Mouse (Mus musculus): ENCODE data around the gene Prr14l. TPM values are rescaled to one million over a fixed set of nuclear protein-coding genes. Genes with fewer than 3 reads are reported as not detected.
"Not testable (repeated sequence)": the region's sequence is repeated elsewhere in the genome, so short reads cannot be mapped to it uniquely, and the experiment has no call there.

Prr14l gene
- polyA plus RNA-seq, 1 experiment from 2014 or later: 8.3 TPM

DNA sequence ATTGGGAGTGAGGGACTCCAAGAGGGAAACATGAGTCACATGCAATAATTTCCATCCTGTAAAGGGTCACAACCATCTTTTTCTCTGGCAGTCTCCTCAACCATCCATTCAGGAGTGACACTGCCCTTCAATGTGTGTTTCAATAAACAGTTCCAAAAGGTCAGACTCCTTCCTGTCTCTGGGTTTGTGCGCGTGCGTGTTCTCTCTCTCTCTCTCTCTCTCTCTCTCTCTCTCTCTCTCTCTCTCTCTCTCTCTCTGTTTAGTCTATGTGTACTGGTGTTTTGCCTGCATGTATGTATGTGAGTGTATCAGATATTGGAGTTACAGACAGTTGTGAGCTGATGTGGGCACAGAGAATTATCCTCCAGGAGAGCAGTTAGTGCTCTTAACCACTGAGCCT is 87.1 kb downstream of the Prr14l start:
- no peak overlapping the region for H3K27ac ChIP-seq
- H3K79me2 ChIP-seq (ENCODE audit: inconsistent target): no peaks in the 10 kb centered on the region
- 90% methylated on average over 3 of the region's 3 CpGs for WGBS (ENCODE audit: missing documents)
- H3K36me3 ChIP-seq (ENCODE audit: inconsistent target): no peaks in the 10 kb centered on the region; the same call in 1 of the 2 replicates
- no peak overlapping the region for H3K4me3 ChIP-seq (ENCODE audit: inconsistent target)

DNA sequence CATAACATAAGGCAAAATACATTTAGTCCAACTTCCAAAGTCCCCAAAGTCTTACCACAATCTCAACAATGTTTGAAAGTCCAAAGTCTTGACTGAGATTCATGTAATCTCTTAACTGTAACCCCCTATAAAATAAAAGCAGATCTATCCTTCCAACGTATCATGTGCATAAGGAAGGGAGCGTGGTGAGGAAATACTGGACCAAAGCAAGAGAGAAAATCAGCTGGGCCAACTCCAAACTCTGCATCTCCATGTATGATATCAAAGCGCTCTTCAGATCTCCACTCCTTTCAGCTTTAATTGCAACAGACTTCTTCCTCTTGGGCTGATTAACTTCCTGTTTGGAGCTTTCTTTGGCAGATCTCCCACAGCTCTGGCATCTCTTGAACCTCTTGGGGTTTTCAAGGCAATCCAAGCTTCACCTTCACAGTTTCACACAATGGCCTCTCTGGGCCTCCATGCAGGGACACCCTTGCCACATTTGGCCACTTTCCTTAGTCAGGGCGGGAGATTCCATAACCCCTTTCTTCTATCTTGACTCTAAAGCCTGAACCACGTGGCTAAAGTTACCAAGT is 92.4 kb downstream of the Prr14l start:
- WGBS (ENCODE audit: missing documents): 15% methylated on average over 5 of the region's 5 CpGs
- Histone ChIP-seq H3K79me2 (ENCODE audit: inconsistent target) (peaks cover 11% of the 10 kb centered on the region; the same call in 1 of the 2 replicates), H3K4me3 (ENCODE audit: inconsistent target) (no peak overlapping the region), H3K27ac (peak overlapping the region; percentile 27), H3K36me3 (ENCODE audit: inconsistent target) (no peaks in the 10 kb centered on the region; the same call in 1 of the 2 replicates)

DNA sequence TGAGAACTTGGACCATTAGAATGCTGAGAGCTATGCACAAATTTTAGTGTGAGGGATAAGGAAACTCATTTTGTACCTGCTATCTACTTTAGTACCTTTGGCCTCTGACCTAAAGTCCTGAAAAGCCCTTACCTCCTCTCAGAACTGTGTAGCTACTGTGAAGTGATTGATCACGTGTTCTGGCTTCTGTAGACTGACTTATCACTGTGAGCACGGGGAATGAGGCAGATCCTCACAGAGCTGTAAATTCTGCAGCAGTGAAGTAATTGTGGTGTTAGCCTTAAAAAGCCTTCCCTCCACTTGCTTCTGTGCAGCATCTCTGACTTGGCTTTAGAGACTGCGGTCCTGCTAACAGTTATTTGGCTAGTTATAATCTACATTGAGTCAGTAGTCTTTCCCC is 93.3 kb downstream of the Prr14l start:
- Histone ChIP-seq H3K27ac (peak overlapping the region; percentile 27), H3K36me3 (ENCODE audit: inconsistent target) (no peaks in the 10 kb centered on the region; the same call in 1 of the 2 replicates), H3K79me2 (ENCODE audit: inconsistent target) (peaks cover 11% of the 10 kb centered on the region; the same call in 1 of the 2 replicates), H3K4me3 (ENCODE audit: inconsistent target) (no peak overlapping the region)
- WGBS (ENCODE audit: missing documents): 82% methylated on average over 3 of the region's 3 CpGs

GRCm38 (mm10) chr5:32760352-32760751 is 93.7 kb downstream of the Prr14l start:
- H3K36me3 ChIP-seq (ENCODE audit: inconsistent target); H3K4me3 ChIP-seq (ENCODE audit: inconsistent target): not testable (repeated sequence)
- Histone ChIP-seq H3K79me2 (ENCODE audit: inconsistent target) (peaks cover 11% of the 10 kb centered on the region; the same call in 1 of the 2 replicates), H3K27ac (peak overlapping the region; percentile 27; the same call in 1 of the 2 replicates)
- WGBS (ENCODE audit: missing documents): 79% methylated on average over 14 of the region's 18 CpGs

DNA sequence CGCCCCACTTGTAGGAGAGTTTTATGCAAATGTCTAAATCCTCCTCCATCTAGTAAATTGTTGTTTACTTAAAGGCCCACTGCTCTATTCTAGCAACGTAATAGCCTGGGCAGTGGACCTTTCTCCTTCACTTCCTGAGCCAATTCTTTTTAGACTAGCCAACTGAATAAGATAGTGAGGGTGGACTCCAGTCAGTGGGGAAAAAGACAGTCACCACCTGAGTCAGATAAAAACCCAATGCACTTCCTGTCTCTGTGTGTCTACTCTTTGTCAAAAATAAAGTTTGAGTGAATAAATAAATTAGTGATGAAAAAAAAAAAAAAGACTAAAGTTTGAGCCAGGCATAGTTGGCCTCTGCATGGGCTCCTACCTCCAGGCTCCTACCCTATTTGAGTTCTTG is 94.4 kb downstream of the Prr14l start:
- Histone ChIP-seq H3K36me3 (ENCODE audit: inconsistent target) (no peaks in the 10 kb centered on the region; the same call in 1 of the 2 replicates), H3K27ac (peak overlapping the region; percentile 19; the same call in 1 of the 2 replicates), H3K79me2 (ENCODE audit: inconsistent target) (peaks cover 11% of the 10 kb centered on the region; the same call in 1 of the 2 replicates), H3K4me3 (ENCODE audit: inconsistent target) (no peak overlapping the region)
- 70% methylated on average over 2 of the region's 2 CpGs for WGBS (ENCODE audit: missing documents)

GRCm38 (mm10) chr5:32756141-32756540 is 97.9 kb downstream of the Prr14l start:
- 93% methylated on average over 8 of the region's 8 CpGs for WGBS (ENCODE audit: missing documents)
- no peak overlapping the region for H3K27ac ChIP-seq
- peaks cover 18% of the 10 kb centered on the region; the same call in 1 of the 2 replicates for H3K79me2 ChIP-seq (ENCODE audit: inconsistent target)
- no peak overlapping the region for H3K4me3 ChIP-seq (ENCODE audit: inconsistent target)
- H3K36me3 ChIP-seq (ENCODE audit: inconsistent target): no peaks in the 10 kb centered on the region

DNA sequence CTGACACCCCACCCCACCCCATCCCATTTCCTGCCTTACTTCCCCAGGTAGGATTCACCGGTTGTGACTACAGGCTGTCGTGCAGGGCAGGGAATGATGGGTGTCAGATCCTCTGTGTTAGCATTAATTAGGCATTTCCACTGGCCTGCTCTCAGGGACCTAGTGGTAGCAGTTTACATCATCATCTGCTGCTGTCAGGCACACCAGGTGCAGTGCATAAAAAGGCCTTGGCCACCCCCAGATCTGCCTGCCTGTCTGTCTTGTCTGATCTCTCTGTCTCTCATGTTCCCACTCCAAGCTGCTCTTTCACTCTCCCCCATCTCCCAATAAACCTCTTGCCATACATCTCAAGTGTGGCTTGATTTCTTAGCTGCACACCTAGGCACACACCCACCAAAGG is 102.3 kb downstream of the Prr14l start:
- no peak overlapping the region for H3K27ac ChIP-seq
- H3K4me3 ChIP-seq (ENCODE audit: inconsistent target): no peak overlapping the region
- WGBS (ENCODE audit: missing documents): 40% methylated on average over 2 of the region's 2 CpGs
- H3K79me2 ChIP-seq (ENCODE audit: inconsistent target): peaks cover 35% of the 10 kb centered on the region
- no peaks in the 10 kb centered on the region for H3K36me3 ChIP-seq (ENCODE audit: inconsistent target)

- Histone ChIP-seq H3K27ac (no peak overlapping the region), H3K4me3 (ENCODE audit: inconsistent target) (no peak overlapping the region), H3K36me3 (ENCODE audit: inconsistent target) (no peaks in the 10 kb centered on the region), H3K79me2 (ENCODE audit: inconsistent target) (peaks cover 55% of the 10 kb centered on the region)
- WGBS (ENCODE audit: missing documents): 87% methylated on average over 6 of the region's 6 CpGs
Measured at GRCm38 (mm10) chr5:32748936-32749335, 105.1 kb downstream of the Prr14l start.

GRCm38 (mm10) chr5:32747650-32748375 is 106.2 kb downstream of the Prr14l start:
- Histone ChIP-seq H3K27ac (peak overlapping the region; percentile 96), H3K4me3 (ENCODE audit: inconsistent target) (peak overlapping the region; percentile 81; the same call in 1 of the 2 replicates), H3K79me2 (ENCODE audit: inconsistent target) (peaks cover 66% of the 10 kb centered on the region), H3K36me3 (ENCODE audit: inconsistent target) (no peaks in the 10 kb centered on the region)
- WGBS (ENCODE audit: missing documents): 40% methylated on average over 6 of the region's 6 CpGs

- Histone ChIP-seq H3K4me3 (ENCODE audit: inconsistent target) (peak overlapping the region; percentile 81), H3K79me2 (ENCODE audit: inconsistent target) (peaks cover 78% of the 10 kb centered on the region), H3K36me3 (ENCODE audit: inconsistent target) (peaks cover 16% of the 10 kb centered on the region; the same call in 1 of the 2 replicates), H3K27ac (peak overlapping the region; percentile 96)
- under 1% methylated on average over 10 of the region's 10 CpGs for WGBS (ENCODE audit: missing documents)
Measured at GRCm38 (mm10) chr5:32745705-32746655, 108.1 kb downstream of the Prr14l start.

DNA sequence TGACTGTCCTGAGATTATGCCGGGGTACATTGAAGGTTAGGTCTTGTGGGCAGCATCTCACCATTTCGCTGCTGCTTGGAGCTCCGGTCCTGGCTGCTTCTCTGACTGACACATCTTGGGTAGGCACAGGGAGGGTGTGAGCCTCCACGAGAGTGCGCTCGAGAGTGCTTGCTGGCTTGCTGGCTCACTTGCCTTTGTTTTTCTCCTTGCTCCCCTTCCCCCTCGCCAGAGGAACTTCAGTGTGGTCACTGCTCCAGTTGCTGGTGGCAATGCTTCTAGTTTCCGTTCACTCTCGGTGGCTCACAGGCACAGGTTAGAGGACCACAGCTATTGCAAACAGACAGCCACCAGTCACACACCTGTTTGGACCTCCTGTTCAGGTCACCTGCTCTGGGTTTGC is 111.9 kb downstream of the Prr14l start:
- peaks cover 73% of the 10 kb centered on the region for H3K79me2 ChIP-seq (ENCODE audit: inconsistent target)
- H3K27ac ChIP-seq: no peak overlapping the region
- WGBS (ENCODE audit: missing documents): 35% methylated on average over 8 of the region's 9 CpGs
- H3K36me3 ChIP-seq (ENCODE audit: inconsistent target): peaks cover 47% of the 10 kb centered on the region
- no peak overlapping the region for H3K4me3 ChIP-seq (ENCODE audit: inconsistent target)

- H3K27ac ChIP-seq; H3K4me3 ChIP-seq (ENCODE audit: inconsistent target): not testable (repeated sequence)
- Histone ChIP-seq H3K79me2 (ENCODE audit: inconsistent target) (peaks cover 65% of the 10 kb centered on the region), H3K36me3 (ENCODE audit: inconsistent target) (peaks cover 55% of the 10 kb centered on the region)
- WGBS (ENCODE audit: missing documents): 90% methylated on average over 4 of the region's 4 CpGs
Measured at GRCm38 (mm10) chr5:32741377-32741776, 112.7 kb downstream of the Prr14l start.

DNA sequence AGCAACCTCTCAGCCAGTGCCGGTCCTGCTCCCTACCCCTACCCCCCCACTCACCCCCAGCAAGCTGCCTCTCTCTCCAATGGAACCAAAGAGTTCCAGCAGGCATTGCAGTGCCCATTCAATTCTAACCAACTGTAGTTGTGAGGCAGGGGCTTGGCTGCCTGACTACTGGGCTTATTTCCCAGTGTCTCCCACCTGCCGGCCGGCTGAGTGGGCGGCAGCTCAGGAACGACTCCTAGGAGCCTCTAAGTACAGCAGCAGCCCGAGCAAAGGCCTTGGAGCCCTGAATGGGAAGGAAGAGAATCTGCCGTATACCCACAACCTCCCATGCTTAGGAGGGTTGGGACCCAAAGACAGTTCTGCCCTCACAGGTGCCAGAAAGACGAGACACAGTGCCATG is 113.2 kb downstream of the Prr14l start:
- Histone ChIP-seq H3K79me2 (ENCODE audit: inconsistent target) (peaks cover 65% of the 10 kb centered on the region), H3K36me3 (ENCODE audit: inconsistent target) (peaks cover 60% of the 10 kb centered on the region)
- H3K27ac ChIP-seq; H3K4me3 ChIP-seq (ENCODE audit: inconsistent target): not testable (repeated sequence)
- WGBS (ENCODE audit: missing documents): 99% methylated on average over 8 of the region's 8 CpGs

DNA sequence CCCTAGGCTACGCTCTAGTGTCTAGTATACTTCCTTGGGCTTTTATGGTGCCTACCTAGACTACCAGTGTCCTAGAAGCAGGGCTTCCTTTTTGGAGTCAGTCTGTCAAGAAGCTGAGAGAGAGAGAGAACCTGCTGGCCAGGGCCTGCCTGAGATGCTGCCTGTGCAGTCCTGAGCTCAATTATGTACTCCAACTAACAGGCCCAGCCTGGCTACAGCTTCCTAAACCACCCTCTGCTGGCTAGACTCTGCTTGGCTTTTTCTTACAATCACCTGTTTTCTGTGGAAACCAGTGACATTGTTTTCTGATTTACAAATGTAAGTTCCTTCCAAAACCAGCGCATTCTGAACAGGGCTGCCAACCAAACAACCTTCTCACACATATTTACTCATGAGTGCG is 113.9 kb downstream of the Prr14l start:
- H3K36me3 ChIP-seq (ENCODE audit: inconsistent target): peaks cover 67% of the 10 kb centered on the region

More for the DNA sequence above, 113.9 kb downstream of the Prr14l start:
- Histone ChIP-seq H3K79me2 (ENCODE audit: inconsistent target) (peaks cover 59% of the 10 kb centered on the region), H3K4me3 (ENCODE audit: inconsistent target) (no peak overlapping the region), H3K27ac (no peak overlapping the region)
- 92% methylated on average over 2 of the region's 3 CpGs for WGBS (ENCODE audit: missing documents)
